Mouse (Mus musculus): ENCODE results near the gene Utrn.

- TF ChIP-seq CTCF (IDR thresholded peaks at IDR 0.05; ENCODE audit: borderline replicate concordance, extremely low read depth, insufficient read depth, insufficient read length) = peak; percentile 12; the same call in 1 of the 2 replicates
- TF ChIP-seq POLR2A (IDR thresholded peaks at IDR 0.05; ENCODE audit: borderline replicate concordance, extremely low read depth, insufficient read depth, insufficient read length, poor library complexity, severe bottlenecking) = no peak
Observed at GRCm38 (mm10) chr10:12643336-12643735, 225.8 kb downstream of the Utrn start.
